Mouse (Mus musculus) midbrain, postnatal 0 days (tissue): ENCODE measurements around the gene Hs3st2. TPM values are rescaled to one million over a fixed set of nuclear protein-coding genes. Genes with fewer than 3 reads are reported as not detected.
"Not testable (repeated sequence)": the region's sequence is repeated elsewhere in the genome, so short reads cannot be mapped to it uniquely, and the experiment has no call there.

Experiments
- ATAC-seq: fragments of 200-750 bp; cut with Nextera tagmentation; 2 replicates; pipeline ENCODE4 v1.8.0; 2017; ENCODE audit warnings: moderate number of reproducible peaks, mild to moderate bottlenecking, moderate TSS enrichment, moderate library complexity; ENCODE audit not compliant: low FRiP score
- DNase-seq: peaks from one replicate; pipeline ENCODE4 v3.0.0-alpha.2; 2015; ENCODE audit warnings: low spot score
- H3K27ac ChIP-seq: fragments of 300-500 bp; sonication (generic); 2 replicates; pipeline ENCODE4 v1.5.1; 2014; ENCODE audit warnings: low read depth, mild to moderate bottlenecking, low read length, mixed read lengths
- H3K27me3 ChIP-seq: fragments of 300-500 bp; sonication (generic); 2 replicates; pipeline ENCODE4 v1.6.1; 2014; ENCODE audit warnings: low read length, control low read depth, mixed read lengths; ENCODE audit not compliant: insufficient read depth
- H3K36me3 ChIP-seq: fragments of 300-500 bp; sonication (generic); 2 replicates; pipeline ENCODE4 v1.6.1; 2014; ENCODE audit warnings: low read length, control low read depth, mixed read lengths; ENCODE audit not compliant: insufficient read depth
- H3K4me1 ChIP-seq: fragments of 300-500 bp; sonication (generic); 2 replicates; pipeline ENCODE4 v1.6.1; 2014; ENCODE audit warnings: mild to moderate bottlenecking, control low read depth, antibody characterized with exemption, low read length, mixed read lengths; ENCODE audit not compliant: insufficient read depth
- H3K4me2 ChIP-seq: fragments of 300-500 bp; sonication (generic); 2 replicates; pipeline ENCODE4 v1.6.1; 2014; ENCODE audit warnings: low read depth, mild to moderate bottlenecking, low read length, mixed read lengths; ENCODE audit not compliant: poor library complexity, severe bottlenecking
- H3K4me3 ChIP-seq: fragments of 300-500 bp; sonication (generic); 2 replicates; pipeline ENCODE4 v1.5.1; 2014; ENCODE audit warnings: low read depth, mild to moderate bottlenecking, low read length, moderate library complexity
- H3K9ac ChIP-seq: fragments of 300-500 bp; sonication (generic); replicated peaks from 2 replicates; pipeline ENCODE4 v1.6.1; 2014; ENCODE audit warnings: mild to moderate bottlenecking, low read length, moderate library complexity, mixed read lengths; ENCODE audit not compliant: poor library complexity, severe bottlenecking
- H3K9me3 ChIP-seq: fragments of 300-500 bp; sonication (generic); 2 replicates; pipeline ENCODE4 v1.6.1; 2016; ENCODE audit warnings: low read length, control low read depth
- CTCF ChIP-seq: IDR thresholded peaks from 2 replicates; pipeline ENCODE4 v1.5.1; 2016; ENCODE audit warnings: antibody characterized with exemption, mild to moderate bottlenecking
- WGBS: fragments of 180-500 bp; shearing (Covaris S2); extraction: QIAGEN DNeasy Blood & Tissue Kit; methylation state at CpG from one replicate; pipeline ENCODE4 v1.1.7; 2014; 5-methylcytosine and 5-hydroxymethylcytosine counted together
- polyA plus RNA-seq: library from polyadenylated mRNA; unstranded; fragments of >200 nt; fragmentation: Nextera tagmentation; extraction: Ambion mirVana; gene quantifications from 2 replicates; pipeline ENCODE4 v1.2.1, GENCODE M21; 2015
- total RNA-seq: library from RNA; depleted of rRNA; stranded (reverse); fragments of >200 nt; gene quantifications from 2 replicates; pipeline ENCODE4 v1.2.3, GENCODE M21; 2014; rRNA removed

The Hs3st2 gene
- 30.2 and 30.5 TPM in 2 replicates for total RNA-seq
- polyA plus RNA-seq = 22.5 and 27.1 TPM in 2 replicates

DNA sequence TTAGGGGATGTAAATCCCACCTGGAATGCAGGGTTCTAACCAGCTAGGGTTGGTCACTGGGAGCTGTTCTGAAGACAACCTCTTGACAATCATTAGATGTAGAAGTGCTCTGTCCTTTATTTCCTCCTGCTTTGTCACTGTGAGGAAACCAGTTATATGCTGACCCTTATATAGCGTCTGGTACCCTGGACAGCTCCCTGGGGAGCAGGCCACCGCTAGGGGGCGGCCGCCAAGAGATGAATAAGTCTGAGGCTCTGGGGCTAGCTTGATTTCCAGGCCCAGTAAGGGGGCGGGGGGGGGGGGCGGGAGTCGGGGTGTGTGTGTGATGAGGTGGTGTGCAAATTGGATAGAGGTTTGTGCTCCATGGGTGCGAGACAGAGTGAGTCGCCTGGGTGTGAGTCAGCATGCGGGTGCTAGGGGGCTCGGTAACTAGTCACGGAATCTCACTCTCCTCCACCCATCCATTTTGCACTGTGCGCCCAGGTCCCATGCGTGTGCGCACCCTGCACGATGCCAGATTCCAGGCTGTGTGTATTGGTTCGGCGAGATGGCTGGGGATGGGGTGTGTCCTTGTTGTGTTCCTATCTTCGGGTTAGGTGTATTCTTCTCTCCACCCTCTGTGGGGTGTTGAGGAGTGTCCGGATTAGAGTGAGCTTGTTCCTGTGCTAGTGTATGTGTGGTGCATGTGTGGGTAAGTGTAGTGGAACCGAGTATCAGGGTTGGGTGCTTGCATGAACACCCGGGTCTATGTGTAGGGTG, at the start of gene Hs3st2:
Gene Hs3st2 (plus strand): TSS at position 635 of the 759 bp plus-strand sequence.
- peak within 1 kb of the TSS; percentile 63 for H3K4me3 ChIP-seq
- H3K36me3 ChIP-seq = no peaks in the 10 kb centered on the region
- 2% methylated on average over 22 of the region's 22 CpGs for WGBS
- H3K27ac ChIP-seq = peak within 1 kb of the TSS; percentile 26; the same call in 1 of the 2 replicates
- TF ChIP-seq CTCF = peak; percentile 73
- DNase-seq = peak; percentile 65
- H3K9ac ChIP-seq = peak within 1 kb of the TSS; percentile 62
- H3K9me3 ChIP-seq = no peaks in the 10 kb centered on the region
- peak within 1 kb of the TSS; percentile 94 for H3K4me2 ChIP-seq
- ATAC-seq = peak; percentile 67
- 0 out of 2 replicates have a peak, but pooled peaks cover 5% of the 10 kb centered on the region for H3K4me1 ChIP-seq
- H3K27me3 ChIP-seq = peaks cover 19% of the 10 kb centered on the region

DNA sequence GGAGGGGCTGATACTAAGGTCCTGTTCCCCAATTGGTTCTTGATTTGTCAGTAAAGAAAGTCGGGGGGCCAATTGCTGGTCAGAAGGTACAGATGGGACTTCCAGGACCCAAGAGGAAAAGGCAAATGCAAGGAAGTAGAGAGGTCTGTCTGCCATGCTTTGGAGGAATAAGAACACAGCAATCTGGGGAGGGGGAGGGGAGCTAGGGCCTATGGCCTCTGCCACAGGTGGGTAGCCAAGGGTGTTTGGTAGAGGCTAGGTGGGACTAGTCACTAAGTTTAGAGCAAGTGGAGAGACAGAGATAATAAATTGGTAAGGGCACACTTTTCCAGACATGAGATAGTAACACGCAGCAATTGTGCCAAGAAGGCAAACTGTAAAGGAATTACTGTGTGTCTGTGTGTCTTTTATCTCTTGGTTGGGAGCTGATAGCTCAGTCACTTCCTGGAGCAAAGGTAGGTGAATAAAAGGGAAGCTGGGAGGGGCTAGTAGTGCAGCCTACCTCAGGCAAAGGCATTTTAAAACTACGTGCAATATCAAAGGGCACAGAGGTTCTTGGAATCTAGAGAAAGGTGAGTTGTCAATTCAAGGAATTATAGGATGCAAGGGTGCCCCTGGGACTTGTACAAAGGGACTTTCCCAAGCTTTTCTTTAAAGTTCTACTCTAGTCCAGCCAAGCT, 43.2 kb upstream of the Hs3st2 start:
- no peaks in the 10 kb centered on the region for H3K27me3 ChIP-seq
- TF ChIP-seq CTCF = no peak
- no peaks in the 10 kb centered on the region for H3K9me3 ChIP-seq
- DNase-seq (no peak), ATAC-seq (no peak)
- H3K36me3 ChIP-seq = no peaks in the 10 kb centered on the region
- H3K4me3 ChIP-seq = no peak overlapping the region
- H3K9ac ChIP-seq = no peak overlapping the region
- 85% methylated on average over 3 of the region's 3 CpGs for WGBS
- H3K4me2 ChIP-seq = no peak overlapping the region
- no peaks in the 10 kb centered on the region for H3K4me1 ChIP-seq
- H3K27ac ChIP-seq = no peak overlapping the region

DNA sequence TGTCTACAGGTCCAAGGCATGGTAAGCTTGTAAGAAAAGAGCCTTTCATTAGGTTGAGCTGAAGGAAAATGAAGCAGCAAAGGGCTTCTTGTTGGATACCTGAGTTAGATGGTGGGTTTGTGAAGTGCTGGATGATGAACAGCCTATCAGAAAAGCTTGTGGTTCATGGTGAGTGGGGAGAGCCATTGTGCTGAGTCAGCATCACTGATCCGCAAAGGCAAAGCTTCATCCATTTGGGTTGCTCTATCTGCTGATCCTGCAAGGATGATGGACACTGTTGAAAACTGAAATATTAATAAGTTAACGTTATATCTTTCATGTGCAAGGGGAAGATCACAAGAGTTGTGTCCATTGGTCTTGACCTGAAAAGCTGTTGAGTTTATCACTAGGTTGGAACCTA, 40.0 kb upstream of the Hs3st2 start:
- Histone ChIP-seq H3K9ac (no peak overlapping the region), H3K4me2 (no peak overlapping the region), H3K4me3 (no peak overlapping the region), H3K9me3 (no peaks in the 10 kb centered on the region), H3K27ac (no peak overlapping the region), H3K27me3 (no peaks in the 10 kb centered on the region), H3K4me1 (no peaks in the 10 kb centered on the region), H3K36me3 (no peaks in the 10 kb centered on the region)
- WGBS = 90% methylated on average over 2 of the region's 2 CpGs
- ATAC-seq (no peak), DNase-seq (no peak)
- TF ChIP-seq CTCF = no peak

DNA sequence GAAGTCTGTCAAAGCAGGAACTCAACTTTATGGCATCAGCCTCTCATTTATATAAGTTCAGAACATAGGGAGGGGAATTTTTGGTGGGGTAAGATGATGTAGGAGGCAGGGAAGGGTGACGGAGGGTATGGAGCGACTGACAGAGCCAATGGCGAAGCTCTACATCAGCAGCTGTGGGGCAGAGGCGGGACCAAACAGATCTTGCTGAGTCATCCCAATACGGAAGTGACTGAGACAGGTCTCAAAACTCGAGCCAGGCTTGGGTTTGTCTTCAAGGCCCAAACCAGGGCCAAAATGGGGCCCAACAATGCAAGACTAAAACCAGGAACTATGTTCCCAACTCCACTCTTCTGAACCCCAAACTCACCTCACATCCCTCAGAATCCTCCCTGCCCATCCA, 30.2 kb upstream of the Hs3st2 start:
- H3K9me3 ChIP-seq, H3K4me1 ChIP-seq, ATAC-seq, DNase-seq, H3K4me3 ChIP-seq, H3K4me2 ChIP-seq, H3K9ac ChIP-seq, H3K27ac ChIP-seq, H3K36me3 ChIP-seq, H3K27me3 ChIP-seq: not testable (repeated sequence)
- 94% methylated on average over 6 of the region's 6 CpGs for WGBS

DNA sequence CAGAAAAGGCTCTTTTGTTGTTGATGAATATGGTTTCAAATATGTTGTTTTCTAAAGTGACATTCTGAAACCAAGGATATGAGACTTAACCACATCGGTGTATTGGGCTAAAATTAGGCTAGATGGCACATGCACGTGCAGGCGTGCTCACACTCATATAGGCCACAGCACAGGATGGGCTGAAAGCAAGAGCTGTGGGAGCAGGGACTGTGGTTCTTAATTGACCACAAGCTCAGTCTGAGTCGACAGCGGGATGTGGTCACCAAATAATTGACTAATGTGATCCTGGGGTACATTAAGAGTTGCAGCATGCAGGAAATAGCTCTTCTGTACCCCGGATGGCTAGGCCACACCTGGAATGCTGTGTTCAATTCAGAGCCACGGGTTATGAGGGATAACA, 26.1 kb upstream of the Hs3st2 start:
- Histone ChIP-seq H3K9ac (no peak overlapping the region), H3K4me1 (no peaks in the 10 kb centered on the region), H3K4me3 (no peak overlapping the region), H3K36me3 (no peaks in the 10 kb centered on the region), H3K9me3 (no peaks in the 10 kb centered on the region), H3K27ac (no peak overlapping the region), H3K27me3 (no peaks in the 10 kb centered on the region), H3K4me2 (no peak overlapping the region)
- DNase-seq = no peak
- 93% methylated on average over 7 of the region's 7 CpGs for WGBS
- ATAC-seq = no peak
- TF ChIP-seq CTCF = no peak

DNA sequence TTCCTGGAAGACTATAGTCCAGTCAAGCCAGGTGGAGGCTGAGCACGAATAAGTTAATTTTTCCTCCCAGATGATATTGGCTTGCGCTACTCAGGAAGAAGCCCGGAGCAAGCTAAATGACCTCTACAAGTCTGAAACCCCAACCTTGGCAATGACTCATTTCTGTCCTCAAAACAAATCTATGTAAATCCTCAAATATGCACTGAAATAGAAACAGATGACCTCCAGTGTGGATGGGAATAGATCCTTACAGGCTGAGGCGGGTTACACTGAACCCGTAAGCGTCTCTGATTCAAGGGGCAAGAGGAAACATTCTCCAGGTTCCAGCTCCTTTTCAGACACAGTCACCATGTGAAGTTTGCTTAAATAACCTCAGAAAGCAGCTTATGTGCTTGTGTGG, 24.5 kb upstream of the Hs3st2 start:
- ATAC-seq (no peak), DNase-seq (no peak)
- H3K27ac ChIP-seq = no peak overlapping the region
- no peak overlapping the region for H3K4me2 ChIP-seq
- H3K27me3 ChIP-seq = no peaks in the 10 kb centered on the region
- TF ChIP-seq CTCF = no peak
- no peak overlapping the region for H3K4me3 ChIP-seq
- no peaks in the 10 kb centered on the region for H3K9me3 ChIP-seq
- 89% methylated on average over 6 of the region's 6 CpGs for WGBS
- no peak overlapping the region for H3K9ac ChIP-seq
- H3K4me1 ChIP-seq = no peaks in the 10 kb centered on the region
- H3K36me3 ChIP-seq = no peaks in the 10 kb centered on the region
